ENCODE assay signal across 11 mouse cellular contexts in genomic region chr2:157074772-157075171, GRCm38 (mm10). TPM values are rescaled to one million over a fixed set of nuclear protein-coding genes. Genes with fewer than 3 reads are reported as not detected.
A peak's percentile ranks its signal among the peaks of the same experiment; 100 is the strongest.
DNase-seq lines count a peak whose midpoint lies in the region; ATAC-seq and TF ChIP-seq lines count a peak whose summit lies in the region.
"Had no signal": no experiment of that assay in that cellular context is flagged by ENCODE, and none has a peak within 500 bp of the region (broad histone marks: within the 10 kb centered on the region; RNA-seq: fewer than 3 reads in every experiment).

No protein-coding gene starts in this region.

- intact Hi-C loops in heart, postnatal 10 days (cut with DNase I), result loop anchor here (5.0 to 10.0 kb wide), 2 partner anchors 32 to 350 kb away; no protein-coding TSS in a partner anchor

- H3K4me1 ChIP-seq in heart, embryonic 15.5 days (replicated peaks), result peaks cover 80% of the 10 kb centered on the region
- peaks cover 90% of the 10 kb centered on the region for H3K4me1 ChIP-seq in embryonic facial prominence, embryonic 10.5 days
- H3K4me1 ChIP-seq in heart, postnatal 0 days (ENCODE audit: control insufficient read depth, insufficient read depth), result peaks cover 73% of the 10 kb centered on the region
- peaks cover 84% of the 10 kb centered on the region for H3K4me1 ChIP-seq in midbrain, embryonic 13.5 days (replicated peaks)

- TF ChIP-seq EP300 in heart, postnatal 0 days (IDR thresholded peaks at IDR 0.05; ENCODE audit: low read depth), result no peak

- no peak overlapping the region for H3K9ac ChIP-seq in heart, embryonic 15.5 days
- 0 out of 2 replicates have a peak overlapping the region, but pooled peaks have one; percentile 22 for H3K9ac ChIP-seq in heart, postnatal 0 days (replicated peaks; ENCODE audit: low read depth, low read length)
- H3K9ac ChIP-seq in midbrain, embryonic 13.5 days (replicated peaks), result peak overlapping the region; percentile 45

- peak overlapping the region; percentile 70 for H3K27ac ChIP-seq in heart, embryonic 15.5 days
- H3K27ac ChIP-seq in embryonic facial prominence, embryonic 10.5 days (replicated peaks), result no peak overlapping the region
- peak overlapping the region; percentile 84 for H3K27ac ChIP-seq in heart, postnatal 0 days (ENCODE audit: low read depth)
- no peak overlapping the region for H3K27ac ChIP-seq in midbrain, embryonic 13.5 days

- H3K27me3 ChIP-seq in heart, embryonic 15.5 days, result no peaks in the 10 kb centered on the region
- H3K27me3 ChIP-seq in embryonic facial prominence, embryonic 10.5 days (replicated peaks; ENCODE audit: low read depth, poor library complexity, severe bottlenecking), result no peaks in the 10 kb centered on the region
- no peaks in the 10 kb centered on the region for H3K27me3 ChIP-seq in heart, postnatal 0 days (ENCODE audit: control insufficient read depth, insufficient read depth, low read length)
- no peaks in the 10 kb centered on the region for H3K27me3 ChIP-seq in midbrain, embryonic 13.5 days

- ATAC-seq in heart, embryonic 15.5 days (replicated peaks; ENCODE audit: insufficient number of reproducible peaks, insufficient read depth, low FRiP score, low read depth), result no peak
- ATAC-seq in heart, postnatal 0 days (ENCODE audit: insufficient read depth, low read depth), result no peak
- ATAC-seq in midbrain, embryonic 13.5 days, result no peak
- no peak for ATAC-seq in granulocyte monocyte progenitor cell, adult 5-6 weeks (replicated peaks; ENCODE audit: poor library complexity, severe bottlenecking)

- WGBS in heart, embryonic 15.5 days, result 71% methylated on average over 5 of the region's 5 CpGs
- 81% methylated on average over 5 of the region's 5 CpGs for WGBS in embryonic facial prominence, embryonic 10.5 days
- WGBS in heart, postnatal 0 days, result 61% methylated on average over 5 of the region's 5 CpGs
- WGBS in midbrain, embryonic 13.5 days, result 79% methylated on average over 5 of the region's 5 CpGs

- no peaks in the 10 kb centered on the region for H3K36me3 ChIP-seq in heart, embryonic 15.5 days
- peaks cover 70% of the 10 kb centered on the region for H3K36me3 ChIP-seq in embryonic facial prominence, embryonic 10.5 days (replicated peaks)
- H3K36me3 ChIP-seq in heart, postnatal 0 days (replicated peaks; ENCODE audit: control insufficient read depth, insufficient read depth, low read length), result peaks cover 6% of the 10 kb centered on the region; the same call in 1 of the 2 replicates
- H3K36me3 ChIP-seq in midbrain, embryonic 13.5 days, result peaks cover 23% of the 10 kb centered on the region

- H3K9me3 ChIP-seq in heart, embryonic 15.5 days (replicated peaks), result no peaks in the 10 kb centered on the region
- H3K9me3 ChIP-seq in embryonic facial prominence, embryonic 10.5 days, result no peaks in the 10 kb centered on the region
- H3K9me3 ChIP-seq in heart, postnatal 0 days (replicated peaks; ENCODE audit: control insufficient read depth, low read length), result no peaks in the 10 kb centered on the region
- no peaks in the 10 kb centered on the region for H3K9me3 ChIP-seq in midbrain, embryonic 13.5 days

- no peak overlapping the region for H3K4me3 ChIP-seq in heart, embryonic 15.5 days
- H3K4me3 ChIP-seq in embryonic facial prominence, embryonic 10.5 days, result peak overlapping the region; percentile 80; the same call in 1 of the 2 replicates
- H3K4me3 ChIP-seq in heart, postnatal 0 days (ENCODE audit: low read depth, low read length), result no peak overlapping the region
- H3K4me3 ChIP-seq in midbrain, embryonic 13.5 days (replicated peaks), result 0 out of 2 replicates have a peak overlapping the region, but pooled peaks have one; percentile 7

- DNase-seq in heart, postnatal 10 days, result no peak
- DNase-seq in embryonic facial prominence, embryonic 10.5 days (ENCODE audit: low spot score), result no peak
- DNase-seq in heart, postnatal 0 days (ENCODE audit: low spot score), result no peak
- DNase-seq in left cerebral cortex, adult 9 months (ENCODE audit: low spot score in 2 of 2), result no peak
- no peak for DNase-seq in urinary bladder, postnatal 36 days (ENCODE audit: low spot score in 2 of 2)

- no peak for TF ChIP-seq CTCF in heart, postnatal 0 days (IDR thresholded peaks at IDR 0.05; ENCODE audit: low read depth)

- peak overlapping the region; percentile 81; the same call in 1 of the 2 replicates for H3K4me2 ChIP-seq in heart, embryonic 15.5 days
- peak overlapping the region; percentile 72 for H3K4me2 ChIP-seq in heart, postnatal 0 days (ENCODE audit: low read depth, low read length)
- peak overlapping the region; percentile 100 for H3K4me2 ChIP-seq in midbrain, embryonic 13.5 days (replicated peaks)

RNA-seq across cellular contexts. Expression of gene Soga1, which starts 4.3 kb away (rescaled TPM):
- 1.7 and 2.7 TPM in 2 replicates for polyA plus RNA-seq in heart, embryonic 15.5 days (2015; fragmentation: Nextera tagmentation; extraction: Ambion mirVana)
- total RNA-seq in heart, postnatal 10 days (2021), result 10 to 100 TPM; 33.3 to 34.6 TPM
- polyA plus RNA-seq in embryonic facial prominence, embryonic 10.5 days (2016; fragmentation: Nextera tagmentation; extraction: Ambion mirVana), result 4.5 and 4.7 TPM in 2 replicates
- 21.0 and 48.5 TPM in 2 replicates for total RNA-seq in heart, postnatal 0 days (2014; rRNA removed; ENCODE audit: low replicate concordance)
- polyA plus RNA-seq in heart, postnatal 0 days (2015; fragmentation: Nextera tagmentation; extraction: Ambion mirVana), result 1.0 and 1.1 TPM in 2 replicates
- 6.2 and 6.4 TPM in 2 replicates for polyA plus RNA-seq in midbrain, embryonic 13.5 days (2015; fragmentation: Nextera tagmentation; extraction: Ambion mirVana)
- 4.4 and 5.7 TPM in 2 replicates for total RNA-seq in granulocyte monocyte progenitor cell, adult 5-6 weeks (2014; fragmentation: Nextera tagmentation)
- 2.5 TPM in 2 replicates for total RNA-seq in granulocyte monocyte progenitor cell, adult 5-6 weeks (2017)

RNA-seq across cellular contexts. Expression of gene Tldc2, which starts 12.1 kb away (rescaled TPM):
- polyA plus RNA-seq in heart, embryonic 15.5 days (2015; fragmentation: Nextera tagmentation; extraction: Ambion mirVana), result not detected in 2 replicates
- total RNA-seq in heart, postnatal 10 days (2021), result not detected
- not detected in 2 replicates for polyA plus RNA-seq in embryonic facial prominence, embryonic 10.5 days (2016; fragmentation: Nextera tagmentation; extraction: Ambion mirVana)
- total RNA-seq in heart, postnatal 0 days (2014; rRNA removed; ENCODE audit: low replicate concordance), result not detected in 2 replicates
- not detected in 2 replicates for polyA plus RNA-seq in heart, postnatal 0 days (2015; fragmentation: Nextera tagmentation; extraction: Ambion mirVana)
- polyA plus RNA-seq in midbrain, embryonic 13.5 days (2015; fragmentation: Nextera tagmentation; extraction: Ambion mirVana), result not detected in 2 replicates
- not detected in 2 replicates for total RNA-seq in granulocyte monocyte progenitor cell, adult 5-6 weeks (2014; fragmentation: Nextera tagmentation)
- not detected in 2 replicates for total RNA-seq in granulocyte monocyte progenitor cell, adult 5-6 weeks (2017)
- total RNA-seq: ES-E14; layer of hippocampus, postnatal 10 days had no signal
- polyA plus RNA-seq: brain, embryonic 14.5 days had no signal

Comparison
In these comparisons a context has a peak if more than half of its experiments do, and no peak if none do; other contexts are left out.
1. H3K27ac ChIP-seq: peak in heart, embryonic 15.5 days (single experiment) and heart, postnatal 0 days (single experiment); none in embryonic facial prominence, embryonic 10.5 days (single experiment) and midbrain, embryonic 13.5 days (single experiment).
2. H3K4me3 ChIP-seq: peak in embryonic facial prominence, embryonic 10.5 days (single experiment) and midbrain, embryonic 13.5 days (single experiment); none in heart, embryonic 15.5 days (single experiment) and heart, postnatal 0 days (single experiment).
3. Peak in every context shown above with its lines, with median percentiles within 50 percentile points of each other: H3K4me2 ChIP-seq.